Mouse (Mus musculus) neural tube, embryonic 15.5 days (tissue): ENCODE measurements around the gene Polr1d. TPM values are rescaled to one million over a fixed set of nuclear protein-coding genes. Genes with fewer than 3 reads are reported as not detected.

ENCODE experiments used
- ATAC-seq: fragments of 200-750 bp; cut with Nextera tagmentation; 2 replicates; pipeline ENCODE4 v1.8.0; 2017; ENCODE audit warnings: mild to moderate bottlenecking, moderate TSS enrichment, moderate library complexity; ENCODE audit not compliant: low FRiP score
- H3K27ac ChIP-seq: fragments of 300-500 bp; sonication (generic); replicated peaks from 2 replicates; pipeline ENCODE4 v1.5.1; 2015; ENCODE audit warnings: mild to moderate bottlenecking, inconsistent platforms
- H3K27me3 ChIP-seq: fragments of 300-500 bp; sonication (generic); replicated peaks from 2 replicates; pipeline ENCODE4 v1.6.1; 2015; ENCODE audit warnings: inconsistent platforms
- H3K36me3 ChIP-seq: fragments of 300-500 bp; sonication (generic); 2 replicates; pipeline ENCODE4 v1.6.1; 2015; ENCODE audit warnings: inconsistent platforms
- H3K4me1 ChIP-seq: fragments of 300-500 bp; sonication (generic); 2 replicates; pipeline ENCODE4 v1.6.1; 2015; ENCODE audit warnings: inconsistent platforms
- H3K4me2 ChIP-seq: fragments of 300-500 bp; sonication (generic); 2 replicates; pipeline ENCODE4 v1.6.1; 2015; ENCODE audit warnings: inconsistent platforms, mild to moderate bottlenecking, moderate library complexity
- H3K4me3 ChIP-seq: fragments of 300-500 bp; sonication (generic); replicated peaks from 2 replicates; pipeline ENCODE4 v1.5.1; 2015; ENCODE audit warnings: mild to moderate bottlenecking, inconsistent platforms
- H3K9ac ChIP-seq: fragments of 300-500 bp; sonication (generic); replicated peaks from 2 replicates; pipeline ENCODE4 v1.6.1; 2015; ENCODE audit warnings: mild to moderate bottlenecking, inconsistent platforms
- H3K9me3 ChIP-seq: fragments of 300-500 bp; sonication (generic); replicated peaks from 2 replicates; pipeline ENCODE4 v1.6.1; 2016; ENCODE audit warnings: inconsistent platforms
- WGBS: fragments of 180-500 bp; shearing (Covaris S2); methylation state at CpG from one replicate; pipeline ENCODE4 v1.1.7; 2015; ENCODE audit warnings: mixed read lengths; 5-methylcytosine and 5-hydroxymethylcytosine counted together
- polyA plus RNA-seq: library from polyadenylated mRNA; unstranded; fragments of >200 nt; fragmentation: Nextera tagmentation; extraction: Ambion mirVana; gene quantifications from 2 replicates; pipeline ENCODE4 v1.2.1, GENCODE M21; 2015

Polr1d gene
- polyA plus RNA-seq, 1 experiment from 2014 or later: 106 TPM

- Histone ChIP-seq H3K9me3 (no peaks in the 10 kb centered on the region), H3K36me3 (peaks cover 4% of the 10 kb centered on the region; the same call in 1 of the 2 replicates), H3K9ac (no peak overlapping the region), H3K4me2 (no peak overlapping the region), H3K4me1 (no peaks in the 10 kb centered on the region), H3K4me3 (no peak overlapping the region), H3K27me3 (no peaks in the 10 kb centered on the region), H3K27ac (no peak overlapping the region)
- ATAC-seq: no peak
- WGBS: 99% methylated on average over 4 of the region's 4 CpGs
Measured at GRCm38 (mm10) chr5:147096586-147096985, 19.7 kb downstream of the Polr1d start.

- no peak overlapping the region for H3K4me2 ChIP-seq
- no peak overlapping the region for H3K27ac ChIP-seq
- no peak overlapping the region for H3K4me3 ChIP-seq
- no peaks in the 10 kb centered on the region for H3K27me3 ChIP-seq
- ATAC-seq: no peak
- H3K36me3 ChIP-seq: peaks cover 6% of the 10 kb centered on the region; the same call in 1 of the 2 replicates
- H3K4me1 ChIP-seq: no peaks in the 10 kb centered on the region
- H3K9me3 ChIP-seq: no peaks in the 10 kb centered on the region
- 86% methylated on average over 7 of the region's 7 CpGs for WGBS
- no peak overlapping the region for H3K9ac ChIP-seq
Measured at GRCm38 (mm10) chr5:147098667-147099066, 21.8 kb downstream of the Polr1d start.

GRCm38 (mm10) chr5:147100180-147100579 is 23.3 kb downstream of the Polr1d start:
- Histone ChIP-seq H3K27me3 (no peaks in the 10 kb centered on the region), H3K4me1 (no peaks in the 10 kb centered on the region), H3K4me3 (no peak overlapping the region), H3K4me2 (no peak overlapping the region), H3K27ac (no peak overlapping the region), H3K9ac (no peak overlapping the region), H3K36me3 (peaks cover 12% of the 10 kb centered on the region; the same call in 1 of the 2 replicates), H3K9me3 (no peaks in the 10 kb centered on the region)
- ATAC-seq: no peak
- 100% methylated on average over 2 of the region's 2 CpGs for WGBS

- H3K9ac ChIP-seq: no peak overlapping the region
- no peak for ATAC-seq
- WGBS: 84% methylated on average over 6 of the region's 6 CpGs
- H3K27ac ChIP-seq: no peak overlapping the region
- H3K4me1 ChIP-seq: no peaks in the 10 kb centered on the region
- H3K27me3 ChIP-seq: no peaks in the 10 kb centered on the region
- H3K4me2 ChIP-seq: no peak overlapping the region
- no peaks in the 10 kb centered on the region for H3K9me3 ChIP-seq
- peaks cover 20% of the 10 kb centered on the region for H3K36me3 ChIP-seq
- H3K4me3 ChIP-seq: no peak overlapping the region
Measured at GRCm38 (mm10) chr5:147102295-147102694, 25.4 kb downstream of the Polr1d start.

- 95% methylated on average over 3 of the region's 3 CpGs for WGBS
- Histone ChIP-seq H3K4me1 (no peaks in the 10 kb centered on the region), H3K27me3 (no peaks in the 10 kb centered on the region), H3K27ac (no peak overlapping the region), H3K9ac (no peak overlapping the region), H3K36me3 (peaks cover 24% of the 10 kb centered on the region), H3K9me3 (no peaks in the 10 kb centered on the region), H3K4me3 (no peak overlapping the region), H3K4me2 (no peak overlapping the region)
- ATAC-seq: no peak
Measured at GRCm38 (mm10) chr5:147107276-147107675, 30.4 kb downstream of the Polr1d start.

- H3K4me1 ChIP-seq: no peaks in the 10 kb centered on the region
- 91% methylated on average over 13 of the region's 13 CpGs for WGBS
- H3K36me3 ChIP-seq: peaks cover 30% of the 10 kb centered on the region
- H3K27ac ChIP-seq: no peak overlapping the region
- no peak for ATAC-seq
- H3K9me3 ChIP-seq: no peaks in the 10 kb centered on the region
- H3K9ac ChIP-seq: no peak overlapping the region
- H3K27me3 ChIP-seq: no peaks in the 10 kb centered on the region
- H3K4me3 ChIP-seq: no peak overlapping the region
- no peak overlapping the region for H3K4me2 ChIP-seq
Measured at GRCm38 (mm10) chr5:147108861-147109591, 32.2 kb downstream of the Polr1d start.

- H3K4me3 ChIP-seq: no peak overlapping the region
- peaks cover 18% of the 10 kb centered on the region for H3K36me3 ChIP-seq
- no peaks in the 10 kb centered on the region for H3K4me1 ChIP-seq
- H3K9me3 ChIP-seq: no peaks in the 10 kb centered on the region
- H3K4me2 ChIP-seq: no peak overlapping the region
- H3K27ac ChIP-seq: no peak overlapping the region
- H3K27me3 ChIP-seq: no peaks in the 10 kb centered on the region
- H3K9ac ChIP-seq: no peak overlapping the region
- no peak for ATAC-seq
- WGBS: 67% methylated on average over 7 of the region's 7 CpGs
Measured at GRCm38 (mm10) chr5:147114738-147115137, 37.9 kb downstream of the Polr1d start.

GRCm38 (mm10) chr5:147115631-147116030 is 38.8 kb downstream of the Polr1d start:
- no peak for ATAC-seq
- no peak overlapping the region for H3K27ac ChIP-seq
- WGBS: 94% methylated on average over 4 of the region's 4 CpGs

GRCm38 (mm10) chr5:147117027-147117426 is 40.2 kb downstream of the Polr1d start:
- no peak for ATAC-seq
- no peaks in the 10 kb centered on the region for H3K9me3 ChIP-seq
- H3K9ac ChIP-seq: no peak overlapping the region
- H3K27ac ChIP-seq: no peak overlapping the region
- H3K27me3 ChIP-seq: no peaks in the 10 kb centered on the region
- no peak overlapping the region for H3K4me3 ChIP-seq
- H3K4me2 ChIP-seq: no peak overlapping the region
- no peaks in the 10 kb centered on the region for H3K4me1 ChIP-seq
- H3K36me3 ChIP-seq: peaks cover 9% of the 10 kb centered on the region
- 19% methylated on average over 6 of the region's 6 CpGs for WGBS

More at GRCm38 (mm10) chr5:147115631-147116030, 38.8 kb downstream of the Polr1d start:
- H3K27me3 ChIP-seq: no peaks in the 10 kb centered on the region
- no peak overlapping the region for H3K4me2 ChIP-seq
- H3K4me1 ChIP-seq: no peaks in the 10 kb centered on the region
- no peaks in the 10 kb centered on the region for H3K9me3 ChIP-seq
- H3K9ac ChIP-seq: no peak overlapping the region
- H3K36me3 ChIP-seq: peaks cover 18% of the 10 kb centered on the region
- no peak overlapping the region for H3K4me3 ChIP-seq

- Histone ChIP-seq H3K27ac (no peak overlapping the region), H3K27me3 (no peaks in the 10 kb centered on the region), H3K4me3 (no peak overlapping the region), H3K9ac (no peak overlapping the region), H3K9me3 (no peaks in the 10 kb centered on the region), H3K4me1 (peaks cover 4% of the 10 kb centered on the region; the same call in 1 of the 2 replicates), H3K36me3 (no peaks in the 10 kb centered on the region), H3K4me2 (no peak overlapping the region)
- ATAC-seq: no peak
- WGBS: 93% methylated on average over 4 of the region's 4 CpGs
Measured at GRCm38 (mm10) chr5:147121146-147121545, 44.3 kb downstream of the Polr1d start.

- Histone ChIP-seq H3K4me1 (peaks cover 4% of the 10 kb centered on the region; the same call in 1 of the 2 replicates), H3K4me2 (peak overlapping the region; percentile 15; the same call in 1 of the 2 replicates)
Measured at GRCm38 (mm10) chr5:147124794-147125193, 47.9 kb downstream of the Polr1d start.

GRCm38 (mm10) chr5:147125542-147126185 is 48.8 kb downstream of the Polr1d start:
- whole genome bisulfite sequencing: 86% methylated on average over 13 of the region's 13 CpGs
- Histone ChIP-seq H3K4me1 (peaks cover 4% of the 10 kb centered on the region; the same call in 1 of the 2 replicates), H3K9ac (no peak overlapping the region), H3K36me3 (no peaks in the 10 kb centered on the region), H3K4me2 (no peak overlapping the region), H3K27me3 (no peaks in the 10 kb centered on the region), H3K4me3 (no peak overlapping the region), H3K27ac (no peak overlapping the region), H3K9me3 (no peaks in the 10 kb centered on the region)
- ATAC-seq: no peak

More at GRCm38 (mm10) chr5:147124794-147125193, 47.9 kb downstream of the Polr1d start:
- Histone ChIP-seq H3K9ac (no peak overlapping the region), H3K9me3 (no peaks in the 10 kb centered on the region), H3K27me3 (no peaks in the 10 kb centered on the region), H3K27ac (no peak overlapping the region), H3K4me3 (no peak overlapping the region), H3K36me3 (no peaks in the 10 kb centered on the region)
- ATAC-seq: no peak
- WGBS: 20% methylated on average over 9 of the region's 9 CpGs
